Mouse (Mus musculus): ENCODE results near the gene Pla2g2f.

DNA sequence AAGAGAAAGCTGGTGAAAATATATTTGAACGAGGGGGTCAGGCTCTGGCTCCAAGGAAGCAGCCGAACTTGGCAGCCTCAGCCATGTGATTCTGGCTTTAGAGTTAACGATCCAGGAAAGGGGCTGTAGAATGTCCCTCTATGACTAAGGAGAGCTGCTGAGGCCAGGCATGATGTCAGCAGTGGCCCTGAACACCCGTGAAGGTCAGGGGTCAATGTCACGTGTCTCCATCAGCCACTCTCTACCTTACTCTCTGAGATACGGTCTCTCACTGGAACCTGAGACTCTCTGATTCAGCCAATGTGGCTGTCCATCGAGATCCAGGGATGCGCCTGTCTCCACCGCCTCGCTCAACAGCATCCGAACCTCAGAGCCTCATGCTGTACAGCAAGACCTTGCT lies 45.5 kb upstream of the Pla2g2f start:
- TF ChIP-seq CTCF (conservative IDR thresholded peaks at IDR 0.05; ENCODE audit: low read length) (no peak), NANOG (IDR thresholded peaks at IDR 0.05; ENCODE audit: borderline replicate concordance, low read length) (no peak)

Data from E14TG2a.4 (cell line).